ENCODE assay signal across 7 mouse cellular contexts in the genomic region with DNA sequence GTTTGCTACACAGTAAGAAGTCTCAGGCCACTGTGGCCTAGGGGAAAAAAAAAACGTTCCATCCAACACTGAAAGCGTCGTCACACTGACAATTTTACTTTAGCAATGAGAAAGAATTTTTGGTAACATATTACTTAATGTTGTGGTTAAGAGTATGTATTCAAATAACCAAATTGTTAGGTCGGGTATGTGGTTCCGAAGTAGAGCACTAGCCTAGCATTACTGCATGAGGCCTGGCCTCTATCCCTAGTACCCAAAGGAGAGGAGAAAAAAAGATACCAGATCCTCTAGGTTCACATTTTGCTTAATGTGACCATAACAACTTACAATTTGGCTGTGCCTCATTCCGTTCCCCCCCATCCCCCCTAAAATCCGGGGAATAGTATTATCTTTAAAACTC. TPM values are rescaled to one million over a fixed set of nuclear protein-coding genes. Genes with fewer than 3 reads are reported as not detected.
A peak's percentile ranks its signal among the peaks of the same experiment; 100 is the strongest.
DNase-seq lines count a peak whose midpoint lies in the region; ATAC-seq and TF ChIP-seq lines count a peak whose summit lies in the region.

No protein-coding gene starts in this region.

- no peaks in the 10 kb centered on the region for H3K4me1 ChIP-seq in lung, embryonic 14.5 days (ENCODE audit: insufficient read depth)
- H3K4me1 ChIP-seq in heart, postnatal 0 days (ENCODE audit: control insufficient read depth, insufficient read depth): peaks cover 12% of the 10 kb centered on the region

- no peak for DNase-seq in lung, embryonic 14.5 days
- no peak for DNase-seq in lung, postnatal 4 days
- peak; percentile 19 for DNase-seq in c-Kit-negative CD71-positive TER-119-positive erythroid progenitor cells, embryonic 14.5 days (ENCODE audit: low read depth, low spot score)
- DNase-seq in heart, postnatal 0 days (ENCODE audit: low spot score): peak; percentile 62
- DNase-seq in right cerebral cortex, adult 18-20 months: no peak
- DNase-seq in adrenal gland, adult (ENCODE audit: inconsistent age in 2 of 2, low spot score in 1 of 2): no peak

- no peaks in the 10 kb centered on the region for H3K36me3 ChIP-seq in lung, embryonic 14.5 days (ENCODE audit: insufficient read depth)
- H3K36me3 ChIP-seq in heart, postnatal 0 days (replicated peaks; ENCODE audit: control insufficient read depth, insufficient read depth, low read length): no peaks in the 10 kb centered on the region
- H3K36me3 ChIP-seq in macrophage (ENCODE audit: inconsistent target): no peaks in the 10 kb centered on the region

- peak overlapping the region; percentile 92 for H3K27ac ChIP-seq in lung, embryonic 14.5 days (ENCODE audit: low read depth)
- H3K27ac ChIP-seq in heart, postnatal 0 days (ENCODE audit: low read depth): peak overlapping the region; percentile 95
- H3K27ac ChIP-seq in macrophage: peak overlapping the region; percentile 51

- H3K4me3 ChIP-seq in lung, embryonic 14.5 days (ENCODE audit: low read depth, low read length): peak overlapping the region; percentile 90
- H3K4me3 ChIP-seq in heart, postnatal 0 days (ENCODE audit: low read depth, low read length): peak overlapping the region; percentile 95
- peak overlapping the region; percentile 95 for H3K4me3 ChIP-seq in macrophage (ENCODE audit: inconsistent target)

- no peaks in the 10 kb centered on the region for H3K9me3 ChIP-seq in lung, embryonic 14.5 days (ENCODE audit: low read depth, low read length)
- no peaks in the 10 kb centered on the region for H3K9me3 ChIP-seq in heart, postnatal 0 days (replicated peaks; ENCODE audit: control insufficient read depth, low read length)

- no peak for TF ChIP-seq CTCF in lung, embryonic 14.5 days (IDR thresholded peaks at IDR 0.05; ENCODE audit: low read depth)
- no peak for TF ChIP-seq CTCF in heart, postnatal 0 days (IDR thresholded peaks at IDR 0.05; ENCODE audit: low read depth)

- H3K9ac ChIP-seq in lung, embryonic 14.5 days: peak overlapping the region; percentile 89
- peak overlapping the region; percentile 91 for H3K9ac ChIP-seq in heart, postnatal 0 days (replicated peaks; ENCODE audit: low read depth, low read length)

- 9% methylated on average over 7 of the region's 7 CpGs for WGBS in lung, embryonic 14.5 days
- WGBS in heart, postnatal 0 days: 13% methylated on average over 7 of the region's 7 CpGs
- WGBS in macrophage (ENCODE audit: missing documents): 3% methylated on average over 7 of the region's 7 CpGs

- ATAC-seq in lung, embryonic 14.5 days (ENCODE audit: insufficient read depth): no peak
- ATAC-seq in heart, postnatal 0 days (ENCODE audit: insufficient read depth, low read depth): no peak

- H3K27me3 ChIP-seq in lung, embryonic 14.5 days (ENCODE audit: insufficient read depth, low read length): no peaks in the 10 kb centered on the region
- H3K27me3 ChIP-seq in heart, postnatal 0 days (ENCODE audit: control insufficient read depth, insufficient read depth, low read length): no peaks in the 10 kb centered on the region

- H3K79me2 ChIP-seq in macrophage (ENCODE audit: inconsistent target): peaks cover 25% of the 10 kb centered on the region; the same call in 1 of the 2 replicates

- H3K4me2 ChIP-seq in lung, embryonic 14.5 days: peak overlapping the region; percentile 78
- H3K4me2 ChIP-seq in heart, postnatal 0 days (ENCODE audit: low read depth, low read length): peak overlapping the region; percentile 93

- no peak for TF ChIP-seq EP300 in heart, postnatal 0 days (IDR thresholded peaks at IDR 0.05; ENCODE audit: low read depth)

RNA-seq across cellular contexts. Expression of gene Pdss2, which starts 0.8 kb away (rescaled TPM):
- polyA plus RNA-seq in lung, embryonic 14.5 days (2014; fragmentation: Nextera tagmentation; extraction: Ambion mirVana): 10.6 and 11.5 TPM in 2 replicates
- total RNA-seq in heart, postnatal 0 days (2014; rRNA removed; ENCODE audit: low replicate concordance): 15.0 and 28.9 TPM in 2 replicates
- 14.1 and 14.7 TPM in 2 replicates for polyA plus RNA-seq in heart, postnatal 0 days (2015; fragmentation: Nextera tagmentation; extraction: Ambion mirVana)
- total RNA-seq in macrophage (2018; cell fraction: chromatin; rRNA removed): 10 to 100 TPM in 24 of 26 experiments, 1 to 10 TPM in 2; 6.9 to 35.1 (median 25.8) TPM
- 1 to 10 TPM; 3.2 to 6.0 (median 4.7) TPM for total RNA-seq in macrophage (2018; cell fraction: cytosol; rRNA removed)
- total RNA-seq in macrophage (2018; cell fraction: nucleus; rRNA removed): 10 to 100 TPM in 19 of 26 experiments, 1 to 10 TPM in 7; 5.0 to 26.2 (median 14.4) TPM
- polyA plus RNA-seq in macrophage (2018): 3.6 to 5.8 TPM (median 4.4 TPM) in 3 replicates

RNA-seq across cellular contexts. Expression of gene 9030612E09Rik, which starts 46.0 kb away (rescaled TPM):
- polyA plus RNA-seq in lung, embryonic 14.5 days (2014; fragmentation: Nextera tagmentation; extraction: Ambion mirVana): 0.30 TPM in 1 of 2 replicates, not detected in the other
- 0.11 and 0.43 TPM in 2 replicates for total RNA-seq in heart, postnatal 0 days (2014; rRNA removed; ENCODE audit: low replicate concordance)
- 1.1 and 1.2 TPM in 2 replicates for polyA plus RNA-seq in heart, postnatal 0 days (2015; fragmentation: Nextera tagmentation; extraction: Ambion mirVana)
- total RNA-seq in macrophage (2018; cell fraction: chromatin; rRNA removed): not detected
- not detected for total RNA-seq in macrophage (2018; cell fraction: cytosol; rRNA removed)
- total RNA-seq in macrophage (2018; cell fraction: nucleus; rRNA removed): not detected
- polyA plus RNA-seq in macrophage (2018): not detected in 3 replicates

RNA-seq across cellular contexts. Expression of gene Sobp, which starts 46.1 kb away (rescaled TPM):
- 0.46 and 0.66 TPM in 2 replicates for polyA plus RNA-seq in lung, embryonic 14.5 days (2014; fragmentation: Nextera tagmentation; extraction: Ambion mirVana)
- total RNA-seq in heart, postnatal 0 days (2014; rRNA removed; ENCODE audit: low replicate concordance): 2.6 and 3.9 TPM in 2 replicates
- 2.5 and 3.0 TPM in 2 replicates for polyA plus RNA-seq in heart, postnatal 0 days (2015; fragmentation: Nextera tagmentation; extraction: Ambion mirVana)
- total RNA-seq in macrophage (2018; cell fraction: chromatin; rRNA removed): under 1 TPM in 2 of 26 experiments, not detected in 24; 0.18 to 0.28 TPM
- not detected for total RNA-seq in macrophage (2018; cell fraction: cytosol; rRNA removed)
- total RNA-seq in macrophage (2018; cell fraction: nucleus; rRNA removed): not detected
- polyA plus RNA-seq in macrophage (2018): not detected in 3 replicates

Comparison
In these comparisons a context has a peak if more than half of its experiments do, and no peak if none do; other contexts are left out.
1. DNase-seq: peak in c-Kit-negative CD71-positive TER-119-positive erythroid progenitor cells, embryonic 14.5 days (single experiment) and heart, postnatal 0 days (single experiment); none in lung, embryonic 14.5 days (single experiment), lung, postnatal 4 days (0 of 2), right cerebral cortex, adult 18-20 months (single experiment) and adrenal gland, adult (0 of 2).
2. Peak in every context shown above with its lines, with median percentiles within 50 percentile points of each other: H3K27ac ChIP-seq and H3K4me3 ChIP-seq.